ENCODE assay signal across 15 mouse cellular contexts in the genomic region with DNA sequence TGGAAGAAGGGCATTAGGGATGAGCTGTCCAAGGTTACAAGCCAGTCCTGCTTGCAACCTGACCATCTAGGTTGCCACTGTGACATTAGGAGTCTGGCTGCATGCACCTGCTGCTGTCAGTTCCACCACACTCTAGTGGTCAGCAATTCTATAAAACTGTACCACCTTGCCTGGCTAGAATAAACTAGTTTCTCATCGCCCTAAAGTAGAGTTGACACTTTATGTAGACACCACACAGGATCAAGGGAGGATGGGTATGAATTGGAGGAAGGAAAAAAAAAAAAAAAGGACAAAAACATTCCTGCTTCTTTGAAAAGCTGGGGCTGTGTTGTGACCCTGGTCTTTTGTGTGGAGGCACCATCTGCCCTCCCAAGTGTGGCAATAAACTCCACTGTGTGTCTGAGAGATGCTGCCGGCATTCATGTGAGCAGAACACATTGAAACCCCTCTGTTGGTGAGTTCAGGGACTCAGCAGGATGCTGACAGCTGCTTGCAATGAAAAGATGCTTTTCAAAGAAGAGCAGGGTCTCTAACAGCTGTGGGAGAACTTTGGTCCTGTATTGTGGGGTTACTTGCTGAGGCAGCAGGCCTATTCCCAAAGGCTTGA. TPM values are rescaled to one million over a fixed set of nuclear protein-coding genes. Genes with fewer than 3 reads are reported as not detected.
A peak's percentile ranks its signal among the peaks of the same experiment; 100 is the strongest.
DNase-seq lines count a peak whose midpoint lies in the region; ATAC-seq and TF ChIP-seq lines count a peak whose summit lies in the region.
"Had no signal": no experiment of that assay in that cellular context is flagged by ENCODE, and none has a peak within 500 bp of the region (broad histone marks: within the 10 kb centered on the region; RNA-seq: fewer than 3 reads in every experiment).

No protein-coding gene starts in this region.

- peak overlapping the region; percentile 43; the same call in 1 of the 2 replicates for H3K27ac ChIP-seq in ES-E14 (ENCODE audit: insufficient read depth, low read depth, low read length, poor library complexity, severe bottlenecking)
- peak overlapping the region; percentile 54 for H3K27ac ChIP-seq in bone marrow, adult 2 months (ENCODE audit: control insufficient read depth, insufficient read depth, low read depth, low read length, poor library complexity)
- 0 out of 2 replicates have a peak overlapping the region, but pooled peaks have one; percentile 24 for H3K27ac ChIP-seq in intestine, embryonic 16.5 days (ENCODE audit: low read length)
- no peak overlapping the region for H3K27ac ChIP-seq in midbrain, embryonic 15.5 days
- H3K27ac ChIP-seq: hindbrain, embryonic 15.5 days; lung, embryonic 15.5 days; stomach, embryonic 15.5 days had no signal

- H3K4me1 ChIP-seq in ES-E14 (ENCODE audit: control insufficient read depth in 2 of 2, insufficient read depth in 2 of 2, low read length in 2 of 2, poor library complexity in 1 of 2), result peaks cover 4 to 20% of the 10 kb centered on the region in 2 experiments; a peak in 3 of 4 replicates
- H3K4me1 ChIP-seq in bone marrow, adult 2 months (ENCODE audit: control insufficient read depth, insufficient read depth, low read length), result peaks cover 2% of the 10 kb centered on the region; the same call in 1 of the 2 replicates
- H3K4me1 ChIP-seq in intestine, embryonic 16.5 days (ENCODE audit: control insufficient read depth, insufficient read depth, low read length), result peaks cover 3% of the 10 kb centered on the region; the same call in 1 of the 2 replicates
- H3K4me1 ChIP-seq in midbrain, embryonic 15.5 days, result no peaks in the 10 kb centered on the region
- H3K4me1 ChIP-seq: hindbrain, embryonic 15.5 days; lung, embryonic 15.5 days; stomach, embryonic 15.5 days had no signal

- no peak for TF ChIP-seq POLR2A in bone marrow, adult 2 months (IDR thresholded peaks at IDR 0.05; ENCODE audit: borderline replicate concordance, control insufficient read depth, low read depth, low read length)

- in situ Hi-C loops in ES-E14 (cut with MboI; ENCODE audit: low sequenced_read_pairs in 2 of 2, unreplicated experiment in 2 of 2), result no loop called here

- H3K4me2 ChIP-seq in intestine, embryonic 16.5 days (ENCODE audit: low read depth, low read length), result no peak overlapping the region
- H3K4me2 ChIP-seq in midbrain, embryonic 15.5 days, result no peak overlapping the region
- H3K4me2 ChIP-seq: hindbrain, embryonic 15.5 days; lung, embryonic 15.5 days; stomach, embryonic 15.5 days had no signal

- no peak overlapping the region for H3K9ac ChIP-seq in ES-E14 (ENCODE audit: insufficient read depth, low read depth, low read length, poor library complexity, severe bottlenecking)
- no peak overlapping the region for H3K9ac ChIP-seq in intestine, embryonic 16.5 days (ENCODE audit: low read depth, low read length)
- H3K9ac ChIP-seq in midbrain, embryonic 15.5 days, result no peak overlapping the region
- H3K9ac ChIP-seq: hindbrain, embryonic 15.5 days; lung, embryonic 15.5 days; stomach, embryonic 15.5 days had no signal

- no peak; the same call in 1 of the 2 replicates for ATAC-seq in intestine, embryonic 16.5 days
- ATAC-seq in midbrain, embryonic 15.5 days (replicated peaks), result peak; percentile 48; the same call in 1 of the 2 replicates

- H3K27me3 ChIP-seq in intestine, embryonic 16.5 days (replicated peaks; ENCODE audit: control insufficient read depth, insufficient read depth, low read length), result no peaks in the 10 kb centered on the region
- no peaks in the 10 kb centered on the region for H3K27me3 ChIP-seq in midbrain, embryonic 15.5 days (replicated peaks)
- H3K27me3 ChIP-seq: hindbrain, embryonic 15.5 days; lung, embryonic 15.5 days; stomach, embryonic 15.5 days had no signal

- H3K4me3 ChIP-seq in ES-E14 (ENCODE audit: insufficient read depth in 1 of 2, low read depth in 1 of 2, low read length in 2 of 2, poor library complexity in 1 of 2, severe bottlenecking in 1 of 2), result no peak overlapping the region
- no peak overlapping the region for H3K4me3 ChIP-seq in bone marrow, adult 2 months (replicated peaks; ENCODE audit: control insufficient read depth, low read depth, low read length)
- no peak overlapping the region for H3K4me3 ChIP-seq in intestine, embryonic 16.5 days (ENCODE audit: low read length)
- no peak overlapping the region for H3K4me3 ChIP-seq in midbrain, embryonic 15.5 days
- H3K4me3 ChIP-seq: hindbrain, embryonic 15.5 days; lung, embryonic 15.5 days; stomach, embryonic 15.5 days had no signal

- TF ChIP-seq CTCF in bone marrow, adult 2 months (IDR thresholded peaks at IDR 0.05; ENCODE audit: control insufficient read depth, insufficient read depth, low read length), result no peak

- H3K36me3 ChIP-seq in ES-E14 (ENCODE audit: control insufficient read depth, insufficient read depth, low read length, poor library complexity, severe bottlenecking), result peaks cover 2% of the 10 kb centered on the region; the same call in 1 of the 2 replicates
- H3K36me3 ChIP-seq in intestine, embryonic 16.5 days (ENCODE audit: control insufficient read depth, insufficient read depth, low read length), result no peaks in the 10 kb centered on the region
- H3K36me3 ChIP-seq in midbrain, embryonic 15.5 days (replicated peaks), result no peaks in the 10 kb centered on the region
- H3K36me3 ChIP-seq: hindbrain, embryonic 15.5 days; lung, embryonic 15.5 days; stomach, embryonic 15.5 days had no signal

- WGBS in bone marrow, adult 2 months, result 85% methylated on average over 2 of the region's 2 CpGs
- 79% methylated on average over 2 of the region's 2 CpGs for WGBS in intestine, embryonic 16.5 days
- 4% methylated on average over 2 of the region's 2 CpGs for WGBS in midbrain, embryonic 15.5 days

- no peaks in the 10 kb centered on the region for H3K9me3 ChIP-seq in ES-E14 (ENCODE audit: control insufficient read depth, insufficient read depth, low read depth, low read length)
- no peaks in the 10 kb centered on the region for H3K9me3 ChIP-seq in intestine, embryonic 16.5 days (ENCODE audit: control insufficient read depth, low read length)
- no peaks in the 10 kb centered on the region for H3K9me3 ChIP-seq in midbrain, embryonic 15.5 days
- H3K9me3 ChIP-seq: hindbrain, embryonic 15.5 days; lung, embryonic 15.5 days; stomach, embryonic 15.5 days had no signal

- no peak for DNase-seq in ES-E14 (ENCODE audit: low read depth, low spot score)
- DNase-seq in right cerebral cortex, postnatal 25 days, result no peak
- no peak for DNase-seq in ovary, postnatal 36 days (ENCODE audit: low spot score)
- no peak for DNase-seq in urinary bladder, postnatal 25 days (ENCODE audit: low spot score)
- DNase-seq: heart, adult 11 months; kidney, postnatal 36 days; right cerebral cortex, postnatal 14 days; thymus, postnatal 4 days had no signal

TF ChIP-seq in ES-E14, 5 proteins besides CTCF, POLR2A, EP300 and RAD21:
- no peak for TF ChIP-seq ZC3H11A (IDR thresholded peaks at IDR 0.05; ENCODE audit: borderline replicate concordance, low read depth, low read length)
- 0 out of 2 replicates have a peak, but pooled peaks have one; percentile 39 for TF ChIP-seq MAFK (IDR thresholded peaks at IDR 0.05; ENCODE audit: insufficient read depth, low read depth, low read length)
- peak; percentile 94 for TF ChIP-seq ZNF384 (IDR thresholded peaks at IDR 0.05; ENCODE audit: low read depth, low read length)

RNA-seq across cellular contexts. Expression of a gene that starts 14.7 kb away (rescaled TPM):
- total RNA-seq in ES-E14 (2012; rRNA removed), result 652 and 719 TPM in 2 replicates
- 291 and 446 TPM in 2 replicates for polyA plus RNA-seq in bone marrow, adult 2 months (2011; ENCODE audit: insufficient read depth, insufficient read length, low replicate concordance, missing spikeins)
- 63.2 and 63.5 TPM in 2 replicates for polyA plus RNA-seq in intestine, embryonic 16.5 days (2015; fragmentation: Nextera tagmentation; extraction: Ambion mirVana)
- 269 TPM in 2 replicates for polyA plus RNA-seq in midbrain, embryonic 15.5 days (2015; fragmentation: Nextera tagmentation; extraction: Ambion mirVana)

RNA-seq across cellular contexts. Expression of a gene that starts 54.0 kb away (rescaled TPM):
- 0.53 and 0.62 TPM in 2 replicates for total RNA-seq in ES-E14 (2012; rRNA removed)
- 2.3 and 2.9 TPM in 2 replicates for polyA plus RNA-seq in bone marrow, adult 2 months (2011; ENCODE audit: insufficient read depth, insufficient read length, low replicate concordance, missing spikeins)
- polyA plus RNA-seq in intestine, embryonic 16.5 days (2015; fragmentation: Nextera tagmentation; extraction: Ambion mirVana), result 7.7 and 8.8 TPM in 2 replicates
- 0.31 and 0.36 TPM in 2 replicates for polyA plus RNA-seq in midbrain, embryonic 15.5 days (2015; fragmentation: Nextera tagmentation; extraction: Ambion mirVana)
- total RNA-seq: left cerebral cortex, postnatal 25 days had no signal

RNA-seq across cellular contexts. Expression of a gene that starts 57.5 kb away (rescaled TPM):
- 45.2 and 66.4 TPM in 2 replicates for total RNA-seq in ES-E14 (2012; rRNA removed)
- 9.4 and 13.6 TPM in 2 replicates for polyA plus RNA-seq in bone marrow, adult 2 months (2011; ENCODE audit: insufficient read depth, insufficient read length, low replicate concordance, missing spikeins)
- 35.1 and 39.4 TPM in 2 replicates for polyA plus RNA-seq in intestine, embryonic 16.5 days (2015; fragmentation: Nextera tagmentation; extraction: Ambion mirVana)
- polyA plus RNA-seq in midbrain, embryonic 15.5 days (2015; fragmentation: Nextera tagmentation; extraction: Ambion mirVana), result 62.8 and 65.8 TPM in 2 replicates
